Mouse (Mus musculus) 416B (cell line): Measurements from ENCODE around the gene Speer3.
A peak's percentile ranks its signal among the peaks of the same experiment; 100 is the strongest.

ENCODE experiments used
- DNase-seq: peaks from one replicate; pipeline ENCODE4 v3.0.0; 2011; ENCODE audit warnings: low read depth

Speer3 gene

GRCm38 (mm10) chr5:13791319-13791718 lies at the start of gene Speer3:
Gene Speer3 (plus strand): TSS chr5:13791619.
- no peak for DNase-seq

GRCm38 (mm10) chr5:13810496-13810895 lies 19.1 kb downstream of the Speer3 start:
- DNase-seq = peak; percentile 1

- no peak for DNase-seq
Observed at GRCm38 (mm10) chr5:13825108-13825507, 33.7 kb downstream of the Speer3 start.

- DNase-seq = no peak
Observed at GRCm38 (mm10) chr5:13826708-13827107, 35.3 kb downstream of the Speer3 start.

GRCm38 (mm10) chr5:13844317-13844716 lies 52.9 kb downstream of the Speer3 start:
- DNase-seq = no peak
